Mouse (Mus musculus) right cerebral cortex, postnatal 25 days (tissue): ENCODE measurements at regions not wholly inside any gene's neighbourhood (a gene's known extent, or its start where the extent isn't known, plus 50 kb on each side); places are given as distances from the start of the nearest gene placed in this dataset.

Experiments used
- DNase-seq: peaks from one replicate; pipeline ENCODE4 v3.0.0; 2022

DNA sequence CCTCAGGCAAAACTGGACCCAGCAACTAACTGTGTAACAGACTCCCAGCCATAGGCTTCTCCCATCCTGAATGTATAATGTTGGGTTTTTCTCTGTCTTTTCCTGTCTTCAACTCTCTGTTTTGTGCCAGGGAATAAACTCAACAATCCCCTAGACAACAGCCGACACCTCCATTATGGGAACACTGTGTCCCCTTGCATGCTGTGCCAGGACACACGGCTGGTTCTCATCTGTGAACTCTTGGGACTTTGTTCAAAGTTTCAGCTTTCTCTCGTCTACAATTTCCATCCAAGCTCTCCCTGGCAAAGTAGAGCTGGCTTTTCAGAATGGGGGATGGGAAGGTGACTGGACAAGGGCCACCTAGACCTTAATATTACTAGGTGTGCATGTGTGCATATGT is 56.1 kb upstream of the Kcng1 start:
- DNase-seq, result no peak

DNA sequence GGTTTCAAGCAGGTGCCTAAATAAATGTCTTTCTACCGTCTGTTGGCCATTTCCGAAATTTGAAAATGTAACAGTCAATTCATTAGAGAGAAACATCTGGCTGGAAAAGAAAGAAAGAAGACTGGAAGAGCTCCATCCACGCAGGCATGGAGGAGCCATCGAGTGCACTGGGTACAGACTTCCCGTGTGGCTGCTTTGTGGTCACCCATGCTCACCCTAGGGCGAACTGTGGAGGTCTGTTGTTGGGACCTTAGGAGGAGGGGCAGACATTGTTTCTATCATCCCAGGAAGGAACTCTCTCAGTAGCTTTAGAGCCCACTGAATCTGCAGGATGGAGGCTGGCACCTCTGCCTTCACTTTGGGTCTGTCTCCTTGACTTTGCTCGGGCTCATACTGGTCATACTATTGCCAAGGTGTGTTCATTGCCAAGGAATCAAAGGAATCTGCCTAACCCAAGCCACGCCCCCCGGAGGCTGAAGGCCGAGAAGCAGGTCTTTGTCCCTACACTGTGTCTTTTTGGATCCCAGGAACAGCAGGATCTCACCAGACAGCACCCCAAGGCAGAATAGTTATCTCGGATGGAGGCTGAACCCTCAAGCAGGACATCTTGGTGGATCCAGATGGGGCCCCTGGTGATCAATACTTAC is 54.3 kb upstream of the Kcng1 start:
- DNase-seq, result no peak

DNA sequence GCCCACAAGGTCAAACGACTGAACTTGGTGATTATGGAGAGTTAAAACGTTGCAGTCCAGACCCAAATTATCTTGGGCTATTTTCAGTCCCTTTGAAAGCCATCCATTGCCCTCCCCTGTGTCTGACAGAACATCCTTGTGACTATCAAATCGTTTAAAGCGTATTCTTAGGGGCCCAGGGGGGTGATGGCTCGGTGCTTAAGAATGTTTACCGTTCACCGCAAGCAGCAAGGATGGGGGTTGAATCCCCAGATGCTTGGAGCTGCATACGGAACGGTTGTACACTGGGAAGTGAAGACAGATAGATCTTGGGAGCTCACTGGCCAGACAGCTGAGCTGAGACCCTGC is 52.7 kb upstream of the Kcng1 start:
- no peak for DNase-seq

DNA sequence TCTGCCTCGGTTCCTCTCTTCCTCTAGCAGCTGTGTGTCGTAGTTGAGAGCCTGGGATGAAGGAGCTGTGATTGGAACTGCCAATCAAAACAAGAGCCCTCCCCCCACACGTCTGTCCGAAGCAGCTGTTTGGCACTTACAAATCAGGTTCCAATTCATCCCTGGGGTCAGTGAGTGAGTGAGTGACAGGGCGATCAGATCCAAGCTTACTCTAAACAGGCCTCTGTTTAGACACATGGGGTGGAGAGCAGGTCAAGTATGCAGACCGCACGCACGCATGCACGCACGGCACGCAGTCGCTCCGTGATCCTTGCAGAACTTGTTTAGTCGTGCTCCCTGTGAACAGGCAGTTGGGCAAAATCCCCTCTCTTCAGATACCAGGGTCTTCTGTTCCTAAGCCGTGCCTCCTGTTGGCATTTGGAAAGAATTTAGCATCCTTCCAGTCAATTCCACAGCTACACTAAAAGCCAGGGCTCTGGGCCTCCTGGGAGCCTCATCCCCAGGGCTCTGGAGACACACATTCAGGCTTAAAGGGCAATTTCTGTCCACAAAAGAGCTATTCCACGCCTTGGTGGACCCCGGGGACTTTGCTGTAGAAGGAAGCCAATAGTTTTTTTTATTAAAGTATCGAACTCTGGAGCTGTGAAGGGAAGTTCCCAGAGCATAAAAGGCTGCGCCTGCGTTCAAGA is 52.2 kb upstream of the Kcng1 start:
- DNase-seq, result no peak

DNA sequence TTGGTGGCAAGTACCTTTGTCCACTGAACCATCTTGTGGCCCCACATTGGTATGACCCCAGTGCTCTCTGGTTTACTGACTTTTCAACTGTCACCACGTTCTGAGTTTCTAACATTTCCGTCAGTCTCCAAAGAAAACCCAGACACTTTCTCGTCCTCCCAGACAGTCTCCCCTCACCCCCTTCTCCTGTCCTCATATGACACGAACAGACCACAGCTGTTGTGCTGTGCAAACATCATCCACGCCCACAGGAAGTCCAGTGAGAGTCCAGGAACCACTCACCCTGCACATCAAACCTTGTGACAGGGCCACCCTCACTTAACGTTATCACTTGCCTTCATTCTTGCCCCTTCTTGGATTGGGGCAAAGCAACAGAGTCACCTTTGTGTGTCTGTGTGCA is 51.4 kb upstream of the Kcng1 start:
- DNase-seq, result no peak
